Mouse (Mus musculus) urinary bladder, postnatal 0 days (tissue): ENCODE measurements around the gene Adam6a. TPM values are rescaled to one million over a fixed set of nuclear protein-coding genes. Genes with fewer than 3 reads are reported as not detected.

Source experiments
- polyA plus RNA-seq: library from polyadenylated mRNA; unstranded; fragments of >200 nt; fragmentation: Nextera tagmentation; extraction: Ambion mirVana; gene quantifications from 2 replicates; pipeline ENCODE4 v1.2.1, GENCODE M21; 2015

Adam6a gene
- polyA plus RNA-seq, result not detected in 2 replicates

DNA sequence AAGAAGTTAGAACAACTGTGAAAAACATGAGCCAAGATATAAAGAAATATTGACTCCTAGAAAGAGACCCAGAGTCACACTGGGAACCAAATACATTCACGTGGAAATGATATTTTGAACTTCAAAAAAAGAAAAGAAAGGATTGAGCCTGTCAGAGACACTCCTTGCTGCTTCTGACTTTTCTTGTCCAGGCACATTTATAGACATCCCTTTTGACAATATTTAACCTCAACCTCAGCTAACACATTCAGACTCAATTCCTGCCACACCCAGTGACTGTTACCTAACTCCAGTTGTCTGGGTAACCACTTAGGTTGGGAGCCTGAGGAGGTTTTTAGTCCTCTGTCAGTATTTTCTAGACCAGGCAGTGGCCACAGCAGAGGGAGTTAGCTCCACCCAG, at the start of gene Adam6a:
TSS of gene Adam6a (plus strand) at position 301 of the 400 bp plus-strand sequence.

Other genes with a start within 250 kb of the Adam6a start
- not detected in 2 replicates for gene Adam6b, start 54.4 kb upstream of the Adam6a start, polyA plus RNA-seq